Mouse (Mus musculus): ENCODE measurements around the gene Gm37240.

DNA sequence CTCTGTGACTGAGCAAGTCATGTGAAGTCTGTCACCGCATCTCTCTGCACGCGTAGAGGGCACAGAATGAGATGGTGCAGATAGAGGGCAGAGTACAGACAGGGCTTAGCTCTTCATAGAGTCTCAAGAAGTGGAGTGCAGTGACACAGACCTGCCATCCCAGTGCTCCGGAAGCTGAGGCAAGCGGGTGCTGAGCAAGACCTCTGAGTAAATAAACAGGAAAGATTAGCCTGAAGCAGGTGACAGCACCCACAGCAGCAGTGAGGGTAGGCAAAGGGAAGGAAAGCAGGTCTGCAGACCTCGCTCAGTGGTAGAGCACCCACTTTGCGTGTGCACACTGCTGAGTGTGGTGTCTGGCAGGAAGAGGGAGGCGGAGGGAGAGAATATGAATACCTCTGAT lies 1205.6 kb downstream of the Gm37240 start:
- TF ChIP-seq CTCF (IDR thresholded peaks at IDR 0.05; ENCODE audit: low read depth, low read length), result no peak
- no peak for TF ChIP-seq POLR2A (IDR thresholded peaks at IDR 0.05; ENCODE audit: borderline replicate concordance, low read depth, low read length)

Measured in bone marrow macrophage, adult 2 months (primary cell).